Mouse (Mus musculus): Measurements from ENCODE around the gene Icosl. TPM values are rescaled to one million over a fixed set of nuclear protein-coding genes. Genes with fewer than 3 reads are reported as not detected.

Icosl gene
- polyA plus RNA-seq, 1 experiment from 2014 or later = 4.9 TPM

DNA sequence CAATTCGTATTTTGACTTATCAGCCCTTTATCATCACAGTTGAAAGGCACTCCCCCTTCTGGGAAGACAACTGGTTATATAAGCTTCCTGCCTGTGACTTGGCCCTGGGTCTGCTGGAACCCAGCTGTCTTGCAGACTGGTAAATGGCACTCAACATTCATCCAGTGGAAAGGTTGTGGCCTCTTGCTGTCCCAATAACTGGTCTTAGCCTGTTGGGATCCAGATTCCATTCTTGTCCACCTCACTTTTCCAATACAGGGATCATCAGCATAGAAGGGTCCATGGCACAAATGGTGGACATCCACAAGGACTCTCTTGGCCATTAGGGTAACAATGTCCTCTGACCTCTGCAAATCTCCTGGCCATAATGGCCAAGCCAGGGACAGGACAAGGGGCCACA is 15.0 kb downstream of the Icosl start:
- H3K4me3 ChIP-seq (ENCODE audit: low read depth, low read length) = no peak overlapping the region
- no peaks in the 10 kb centered on the region for H3K27me3 ChIP-seq (replicated peaks; ENCODE audit: control insufficient read depth, insufficient read depth, low read length)
- no peaks in the 10 kb centered on the region for H3K36me3 ChIP-seq (ENCODE audit: control insufficient read depth, insufficient read depth, low read length)
- H3K27ac ChIP-seq (replicated peaks; ENCODE audit: low read depth, low read length) = no peak overlapping the region
- no peaks in the 10 kb centered on the region for H3K9me3 ChIP-seq (ENCODE audit: control insufficient read depth, low read length)
- H3K4me1 ChIP-seq (ENCODE audit: control insufficient read depth, insufficient read depth, low read length) = no peaks in the 10 kb centered on the region; the same call in 1 of the 2 replicates
- DNase-seq (ENCODE audit: low spot score) (no peak), ATAC-seq (ENCODE audit: low read depth) (no peak)
- H3K4me2 ChIP-seq (ENCODE audit: low read depth, low read length) = no peak overlapping the region
- H3K9ac ChIP-seq (ENCODE audit: low read depth, low read length) = no peak overlapping the region
- 61% methylated on average over 1 of the region's 1 CpGs for WGBS

GRCm38 (mm10) chr10:78085711-78086110 is 16.6 kb downstream of the Icosl start:
- 91% methylated on average over 6 of the region's 6 CpGs for WGBS
- no peaks in the 10 kb centered on the region for H3K27me3 ChIP-seq (replicated peaks; ENCODE audit: control insufficient read depth, insufficient read depth, low read length)

GRCm38 (mm10) chr10:78086444-78087061 is 17.5 kb downstream of the Icosl start:
- no peak overlapping the region for H3K4me3 ChIP-seq (ENCODE audit: low read depth, low read length)
- no peak overlapping the region for H3K4me2 ChIP-seq (ENCODE audit: low read depth, low read length)
- no peak for DNase-seq (ENCODE audit: low spot score)
- no peaks in the 10 kb centered on the region for H3K9me3 ChIP-seq (ENCODE audit: control insufficient read depth, low read length)
- no peak overlapping the region for H3K27ac ChIP-seq (replicated peaks; ENCODE audit: low read depth, low read length)
- no peaks in the 10 kb centered on the region for H3K36me3 ChIP-seq (ENCODE audit: control insufficient read depth, insufficient read depth, low read length)
- H3K9ac ChIP-seq (ENCODE audit: low read depth, low read length) = no peak overlapping the region
- 82% methylated on average over 10 of the region's 10 CpGs for WGBS
- no peaks in the 10 kb centered on the region for H3K4me1 ChIP-seq (ENCODE audit: control insufficient read depth, insufficient read depth, low read length)
- no peak for ATAC-seq (ENCODE audit: low read depth)
- no peaks in the 10 kb centered on the region for H3K27me3 ChIP-seq (replicated peaks; ENCODE audit: control insufficient read depth, insufficient read depth, low read length)

More at GRCm38 (mm10) chr10:78085711-78086110, 16.6 kb downstream of the Icosl start:
- no peak for DNase-seq (ENCODE audit: low spot score)
- H3K4me3 ChIP-seq (ENCODE audit: low read depth, low read length) = no peak overlapping the region
- H3K4me1 ChIP-seq (ENCODE audit: control insufficient read depth, insufficient read depth, low read length) = no peaks in the 10 kb centered on the region
- H3K36me3 ChIP-seq (ENCODE audit: control insufficient read depth, insufficient read depth, low read length) = no peaks in the 10 kb centered on the region
- no peak overlapping the region for H3K4me2 ChIP-seq (ENCODE audit: low read depth, low read length)
- H3K9ac ChIP-seq (ENCODE audit: low read depth, low read length) = no peak overlapping the region
- no peak overlapping the region for H3K27ac ChIP-seq (replicated peaks; ENCODE audit: low read depth, low read length)
- ATAC-seq (ENCODE audit: low read depth) = no peak
- H3K9me3 ChIP-seq (ENCODE audit: control insufficient read depth, low read length) = no peaks in the 10 kb centered on the region

GRCm38 (mm10) chr10:78087101-78087511 is 18.0 kb downstream of the Icosl start:
- H3K27ac ChIP-seq (replicated peaks; ENCODE audit: low read depth, low read length) = no peak overlapping the region

DNA sequence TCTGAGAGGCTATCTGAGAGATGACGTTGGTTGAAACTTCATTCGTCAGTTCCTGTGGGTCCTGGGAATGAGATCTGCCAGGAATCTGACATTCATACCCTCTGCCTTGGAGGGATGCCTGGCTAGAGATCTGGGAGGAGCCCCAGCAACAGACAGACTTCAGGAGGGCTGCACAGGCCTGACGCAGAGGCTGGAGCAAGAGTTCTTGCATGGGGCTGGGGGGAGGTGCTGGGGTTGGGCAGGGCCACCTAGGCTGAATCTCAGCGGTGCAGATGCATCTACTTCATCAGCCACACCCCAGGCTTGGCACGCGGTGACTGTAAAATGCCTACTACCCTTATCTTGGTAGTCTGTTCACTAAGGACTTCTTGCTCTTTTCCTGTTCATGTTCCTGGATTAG is 21.1 kb downstream of the Icosl start:
- ATAC-seq (ENCODE audit: low read depth) (no peak), DNase-seq (ENCODE audit: low spot score) (no peak)
- H3K4me2 ChIP-seq (ENCODE audit: low read depth, low read length) = no peak overlapping the region
- H3K4me3 ChIP-seq (ENCODE audit: low read depth, low read length) = no peak overlapping the region
- no peak overlapping the region for H3K27ac ChIP-seq (replicated peaks; ENCODE audit: low read depth, low read length)
- WGBS = 46% methylated on average over 6 of the region's 6 CpGs
- H3K36me3 ChIP-seq (ENCODE audit: control insufficient read depth, insufficient read depth, low read length) = no peaks in the 10 kb centered on the region
- H3K9ac ChIP-seq (ENCODE audit: low read depth, low read length) = no peak overlapping the region
- no peaks in the 10 kb centered on the region for H3K27me3 ChIP-seq (replicated peaks; ENCODE audit: control insufficient read depth, insufficient read depth, low read length)
- no peaks in the 10 kb centered on the region for H3K9me3 ChIP-seq (ENCODE audit: control insufficient read depth, low read length)
- no peaks in the 10 kb centered on the region for H3K4me1 ChIP-seq (ENCODE audit: control insufficient read depth, insufficient read depth, low read length)

More at GRCm38 (mm10) chr10:78087101-78087511, 18.0 kb downstream of the Icosl start:
- ATAC-seq (ENCODE audit: low read depth) = no peak
- 58% methylated on average over 3 of the region's 6 CpGs for WGBS
- Histone ChIP-seq H3K4me1 (ENCODE audit: control insufficient read depth, insufficient read depth, low read length) (no peaks in the 10 kb centered on the region), H3K36me3 (ENCODE audit: control insufficient read depth, insufficient read depth, low read length) (no peaks in the 10 kb centered on the region), H3K9me3 (ENCODE audit: control insufficient read depth, low read length) (no peaks in the 10 kb centered on the region), H3K9ac (ENCODE audit: low read depth, low read length) (no peak overlapping the region), H3K27me3 (replicated peaks; ENCODE audit: control insufficient read depth, insufficient read depth, low read length) (no peaks in the 10 kb centered on the region), H3K4me3 (ENCODE audit: low read depth, low read length) (no peak overlapping the region), H3K4me2 (ENCODE audit: low read depth, low read length) (no peak overlapping the region)
- DNase-seq (ENCODE audit: low spot score) = no peak

DNA sequence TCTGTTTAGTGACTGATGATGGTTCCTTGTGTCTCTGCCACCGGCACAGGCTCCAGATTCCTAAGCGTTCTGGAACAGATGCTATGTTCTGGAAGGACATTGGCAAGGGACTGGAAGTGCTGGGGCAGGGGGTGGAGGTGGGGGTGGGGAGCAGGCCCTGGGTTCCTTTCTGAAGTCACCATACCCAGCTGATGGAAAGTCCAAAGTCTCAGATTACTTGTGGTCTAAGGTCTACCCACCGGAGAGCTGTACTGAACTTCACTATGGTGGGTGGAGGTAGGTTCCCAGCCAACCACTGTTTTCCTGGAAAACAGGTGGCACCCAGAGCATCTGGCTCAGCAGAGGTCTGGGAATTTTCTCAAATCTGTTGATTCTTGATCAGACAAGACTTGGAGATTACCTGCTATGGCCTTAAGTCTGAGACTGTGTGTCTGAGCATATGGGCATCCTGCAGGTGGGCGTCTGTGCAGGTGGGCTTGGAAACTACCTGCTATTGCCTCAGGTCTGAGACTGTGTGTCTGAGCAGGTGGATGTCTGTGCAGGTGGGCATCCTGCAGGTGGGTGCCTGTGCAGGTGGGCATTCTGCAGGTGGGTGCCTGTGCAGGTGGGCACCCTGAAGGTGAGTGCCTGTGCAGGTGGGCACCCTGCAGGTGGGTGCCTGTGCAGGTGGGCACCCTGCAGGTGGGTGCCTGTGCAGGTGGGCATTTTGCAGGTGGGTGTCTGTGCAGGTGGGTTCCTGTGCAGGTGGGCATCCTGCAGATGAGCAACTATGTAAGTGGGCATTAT is 21.8 kb downstream of the Icosl start:
- no peak overlapping the region for H3K9ac ChIP-seq (ENCODE audit: low read depth, low read length)
- H3K27ac ChIP-seq (replicated peaks; ENCODE audit: low read depth, low read length) = no peak overlapping the region
- H3K9me3 ChIP-seq (ENCODE audit: control insufficient read depth, low read length) = no peaks in the 10 kb centered on the region
- no peak for ATAC-seq (ENCODE audit: low read depth)
- H3K4me1 ChIP-seq (ENCODE audit: control insufficient read depth, insufficient read depth, low read length) = no peaks in the 10 kb centered on the region
- no peaks in the 10 kb centered on the region for H3K36me3 ChIP-seq (ENCODE audit: control insufficient read depth, insufficient read depth, low read length)
- WGBS = 72% methylated on average over 4 of the region's 4 CpGs
- no peak for DNase-seq (ENCODE audit: low spot score)
- H3K4me2 ChIP-seq (ENCODE audit: low read depth, low read length) = no peak overlapping the region
- no peaks in the 10 kb centered on the region for H3K27me3 ChIP-seq (replicated peaks; ENCODE audit: control insufficient read depth, insufficient read depth, low read length)
- no peak overlapping the region for H3K4me3 ChIP-seq (ENCODE audit: low read depth, low read length)

GRCm38 (mm10) chr10:78091865-78092724 is 23.0 kb downstream of the Icosl start:
- no peak overlapping the region for H3K9ac ChIP-seq (ENCODE audit: low read depth, low read length)
- no peaks in the 10 kb centered on the region for H3K36me3 ChIP-seq (ENCODE audit: control insufficient read depth, insufficient read depth, low read length)
- H3K27ac ChIP-seq (replicated peaks; ENCODE audit: low read depth, low read length) = no peak overlapping the region
- H3K27me3 ChIP-seq (replicated peaks; ENCODE audit: control insufficient read depth, insufficient read depth, low read length) = no peaks in the 10 kb centered on the region
- H3K4me2 ChIP-seq (ENCODE audit: low read depth, low read length) = no peak overlapping the region
- WGBS = 88% methylated on average over 23 of the region's 23 CpGs
- no peaks in the 10 kb centered on the region for H3K9me3 ChIP-seq (ENCODE audit: control insufficient read depth, low read length)
- ATAC-seq (ENCODE audit: low read depth) (no peak), DNase-seq (ENCODE audit: low spot score) (no peak)
- H3K4me1 ChIP-seq (ENCODE audit: control insufficient read depth, insufficient read depth, low read length) = no peaks in the 10 kb centered on the region
- no peak overlapping the region for H3K4me3 ChIP-seq (ENCODE audit: low read depth, low read length)

- no peaks in the 10 kb centered on the region for H3K9me3 ChIP-seq (ENCODE audit: control insufficient read depth, low read length)
- DNase-seq (ENCODE audit: low spot score) (no peak), ATAC-seq (ENCODE audit: low read depth) (no peak)
- 83% methylated on average over 13 of the region's 13 CpGs for WGBS
- no peak overlapping the region for H3K4me2 ChIP-seq (ENCODE audit: low read depth, low read length)
- no peaks in the 10 kb centered on the region for H3K27me3 ChIP-seq (replicated peaks; ENCODE audit: control insufficient read depth, insufficient read depth, low read length)
- no peak overlapping the region for H3K4me3 ChIP-seq (ENCODE audit: low read depth, low read length)
- H3K36me3 ChIP-seq (ENCODE audit: control insufficient read depth, insufficient read depth, low read length) = no peaks in the 10 kb centered on the region
- H3K9ac ChIP-seq (ENCODE audit: low read depth, low read length) = no peak overlapping the region
- no peak overlapping the region for H3K27ac ChIP-seq (replicated peaks; ENCODE audit: low read depth, low read length)
- no peaks in the 10 kb centered on the region for H3K4me1 ChIP-seq (ENCODE audit: control insufficient read depth, insufficient read depth, low read length)
Observed at GRCm38 (mm10) chr10:78092725-78093029, 23.6 kb downstream of the Icosl start.
